ENCODE assay signal across 8 mouse cellular contexts in genomic region chr13:16017777-16018176, GRCm38 (mm10). TPM values are rescaled to one million over a fixed set of nuclear protein-coding genes. Genes with fewer than 3 reads are reported as not detected.
DNase-seq lines count a peak whose midpoint lies in the region; ATAC-seq and TF ChIP-seq lines count a peak whose summit lies in the region.
"Had no signal": no experiment of that assay in that cellular context is flagged by ENCODE, and none has a peak within 500 bp of the region (broad histone marks: within the 10 kb centered on the region; RNA-seq: fewer than 3 reads in every experiment).

No protein-coding gene starts in this region.

- H3K9ac ChIP-seq in liver, embryonic 12.5 days = no peak overlapping the region
- H3K9ac ChIP-seq in stomach, embryonic 14.5 days (replicated peaks; ENCODE audit: low read depth, low read length) = no peak overlapping the region

- peak overlapping the region; percentile 66 for H3ac ChIP-seq in C2C12 (ENCODE audit: control insufficient read depth, insufficient read length, low read depth)

- H3K79me3 ChIP-seq in C2C12 (ENCODE audit: low read depth) = peaks cover 77% of the 10 kb centered on the region

- peak overlapping the region; percentile 78 for H3K4me3 ChIP-seq in C2C12 (ENCODE audit: insufficient read depth, poor library complexity, severe bottlenecking)
- H3K4me3 ChIP-seq in liver, embryonic 12.5 days = peak overlapping the region; percentile 37
- peak overlapping the region; percentile 27 for H3K4me3 ChIP-seq in stomach, embryonic 14.5 days (ENCODE audit: low read depth, low read length)

- DNase-seq in 3T3-L1 (ENCODE audit: low read depth, low spot score) = peak; percentile 46
- no peak for DNase-seq in adipocyte (ENCODE audit: low spot score)

- H3K36me3 ChIP-seq in C2C12 (ENCODE audit: control insufficient read depth, insufficient read depth) = peaks cover 22% of the 10 kb centered on the region
- H3K36me3 ChIP-seq in liver, embryonic 12.5 days = no peaks in the 10 kb centered on the region
- no peaks in the 10 kb centered on the region for H3K36me3 ChIP-seq in stomach, embryonic 14.5 days (ENCODE audit: control insufficient read depth, insufficient read depth, low read length)

- no peaks in the 10 kb centered on the region for H3K27me3 ChIP-seq in C2C12 (ENCODE audit: control insufficient read depth, insufficient read depth, insufficient read length)
- peaks cover 44% of the 10 kb centered on the region for H3K27me3 ChIP-seq in liver, embryonic 12.5 days (replicated peaks)
- 0 out of 2 replicates have a peak, but pooled peaks cover 3% of the 10 kb centered on the region for H3K27me3 ChIP-seq in stomach, embryonic 14.5 days (ENCODE audit: control insufficient read depth, insufficient read depth, low read length)

- no peak overlapping the region for H3K27ac ChIP-seq in liver, embryonic 12.5 days
- no peak overlapping the region for H3K27ac ChIP-seq in stomach, embryonic 14.5 days (ENCODE audit: low read length)

- peak; percentile 58 for ATAC-seq in granulocyte monocyte progenitor cell, adult 5-6 weeks (replicated peaks; ENCODE audit: poor library complexity, severe bottlenecking)
- no peak for ATAC-seq in liver, embryonic 12.5 days
- ATAC-seq in stomach, embryonic 14.5 days (ENCODE audit: insufficient number of reproducible peaks, insufficient read depth, low FRiP score, low read depth) = no peak
- ATAC-seq in erythroblast, adult 5-6 weeks (replicated peaks; ENCODE audit: low FRiP score, poor library complexity, severe bottlenecking) = no peak

- no peaks in the 10 kb centered on the region for H3K4me1 ChIP-seq in liver, embryonic 12.5 days
- H3K4me1 ChIP-seq in stomach, embryonic 14.5 days (ENCODE audit: control insufficient read depth, insufficient read depth, low read length) = peaks cover 3% of the 10 kb centered on the region; the same call in 1 of the 2 replicates

- WGBS in liver, embryonic 12.5 days (ENCODE audit: insufficient replicate concordance) = 3% methylated on average over 9 of the region's 9 CpGs
- 4% methylated on average over 9 of the region's 9 CpGs for WGBS in stomach, embryonic 14.5 days

- H3K9me3 ChIP-seq in liver, embryonic 12.5 days (replicated peaks) = no peaks in the 10 kb centered on the region
- H3K9me3 ChIP-seq in stomach, embryonic 14.5 days (ENCODE audit: control insufficient read depth, low read depth, low read length) = no peaks in the 10 kb centered on the region

- peaks cover 86% of the 10 kb centered on the region for H3K79me2 ChIP-seq in C2C12 (ENCODE audit: control insufficient read depth, insufficient read depth)

- TF ChIP-seq CTCF in C2C12 (IDR thresholded peaks at IDR 0.05; ENCODE audit: control insufficient read depth, insufficient read depth, insufficient read length) = no peak

- peak overlapping the region; percentile 59 for H3K4me2 ChIP-seq in liver, embryonic 12.5 days
- H3K4me2 ChIP-seq in stomach, embryonic 14.5 days (replicated peaks; ENCODE audit: low read depth, low read length) = peak overlapping the region; percentile 79

TF ChIP-seq in C2C12, 6 proteins besides CTCF, POLR2A, EP300 and RAD21:
- TF ChIP-seq CEBPB (IDR thresholded peaks at IDR 0.05; ENCODE audit: low read depth) (no peak), FOSL1 (IDR thresholded peaks at IDR 0.05; ENCODE audit: insufficient read depth, low read length, poor library complexity, severe bottlenecking) (no peak), MAX (IDR thresholded peaks at IDR 0.05) (no peak), MYOG (IDR thresholded peaks at IDR 0.05; ENCODE audit: control insufficient read depth, extremely low read depth, insufficient read length) (no peak), MYOD1 (IDR thresholded peaks at IDR 0.05; ENCODE audit: control insufficient read depth, insufficient read length, low read depth) (no peak), USF1 (IDR thresholded peaks at IDR 0.05; ENCODE audit: low read depth) (no peak)

RNA-seq across cellular contexts. Expression of gene Inhba, which starts 6.1 kb away (rescaled TPM):
- polyA plus RNA-seq in C2C12 (2012; fragmentation: generic; extraction: Trizol) = 19.9 TPM
- 0.09 TPM in 1 of 2 replicates, not detected in the other for total RNA-seq in granulocyte monocyte progenitor cell, adult 5-6 weeks (2014; fragmentation: Nextera tagmentation)
- 0.21 and 0.78 TPM in 2 replicates for total RNA-seq in granulocyte monocyte progenitor cell, adult 5-6 weeks (2017)
- polyA plus RNA-seq in liver, embryonic 12.5 days (2016; fragmentation: Nextera tagmentation; extraction: Ambion mirVana) = 0.62 and 0.73 TPM in 2 replicates
- polyA plus RNA-seq in stomach, embryonic 14.5 days (2014; fragmentation: Nextera tagmentation; extraction: Ambion mirVana) = 3.2 and 4.3 TPM in 2 replicates
- total RNA-seq in erythroblast, adult 5-6 weeks (2015; ENCODE audit: low replicate concordance) = 7.5 and 7.9 TPM in 2 replicates
- total RNA-seq in erythroblast, adult 5-6 weeks (2017; ENCODE audit: low replicate concordance) = 2.5 and 3.8 TPM in 2 replicates
- polyA plus RNA-seq: erythroblast, embryonic 14.5 days had no signal

Comparison
In these comparisons a context has a peak if more than half of its experiments do, and no peak if none do; other contexts are left out.
1. H3K4me3 ChIP-seq: peak in every context shown above with its lines; median percentile 78 in C2C12; 37 in liver, embryonic 12.5 days; 27 in stomach, embryonic 14.5 days.